Mouse (Mus musculus) kidney, postnatal 0 days (tissue): ENCODE results near the gene Nfyc. TPM values are rescaled to one million over a fixed set of nuclear protein-coding genes. Genes with fewer than 3 reads are reported as not detected.

ENCODE experiments used
- ATAC-seq: fragments of 200-750 bp; cut with Nextera tagmentation; replicated peaks from 2 replicates; pipeline ENCODE4 v1.8.0; 2017; ENCODE audit warnings: low read depth, moderate number of reproducible peaks, moderate TSS enrichment, moderate library complexity; ENCODE audit not compliant: low FRiP score
- DNase-seq: peaks from one replicate; pipeline ENCODE4 v3.0.0-alpha.2; 2016; ENCODE audit warnings: low spot score
- H3K27ac ChIP-seq: fragments of 300-500 bp; sonication (generic); 2 replicates; pipeline ENCODE4 v1.5.1; 2014; ENCODE audit warnings: mild to moderate bottlenecking
- H3K27me3 ChIP-seq: fragments of 300-500 bp; sonication (generic); 2 replicates; pipeline ENCODE4 v1.6.1; 2014; ENCODE audit warnings: low read length, mixed read lengths; ENCODE audit not compliant: insufficient read depth
- H3K36me3 ChIP-seq: fragments of 300-500 bp; sonication (generic); 2 replicates; pipeline ENCODE4 v1.6.1; 2014; ENCODE audit warnings: low read length, mixed read lengths; ENCODE audit not compliant: insufficient read depth
- H3K4me1 ChIP-seq: fragments of 300-500 bp; sonication (generic); replicated peaks from 2 replicates; pipeline ENCODE4 v1.6.1; 2014; ENCODE audit warnings: antibody characterized with exemption, low read length, mixed read lengths; ENCODE audit not compliant: insufficient read depth
- H3K4me2 ChIP-seq: fragments of 300-500 bp; sonication (generic); 2 replicates; pipeline ENCODE4 v1.6.1; 2014; ENCODE audit warnings: mild to moderate bottlenecking, low read length, moderate library complexity, mixed read lengths
- H3K4me3 ChIP-seq: fragments of 300-500 bp; sonication (generic); replicated peaks from 2 replicates; pipeline ENCODE4 v1.5.1; 2014; ENCODE audit warnings: low read depth, low read length
- H3K9ac ChIP-seq: fragments of 300-500 bp; sonication (generic); 2 replicates; pipeline ENCODE4 v1.6.1; 2014; ENCODE audit warnings: low read depth, low read length
- H3K9me3 ChIP-seq: fragments of 300-500 bp; sonication (generic); replicated peaks from 2 replicates; pipeline ENCODE4 v1.6.1; 2016; ENCODE audit warnings: low read length, inconsistent platforms, mixed read lengths
- CTCF ChIP-seq: IDR thresholded peaks from 2 replicates; pipeline ENCODE4 v1.5.1; 2016; ENCODE audit warnings: antibody characterized with exemption, low read depth, mild to moderate bottlenecking, moderate library complexity
- WGBS: fragments of 180-500 bp; shearing (Covaris S2); extraction: QIAGEN DNeasy Blood & Tissue Kit; methylation state at CpG from one replicate; pipeline ENCODE4 v1.1.7; 2014; 5-methylcytosine and 5-hydroxymethylcytosine counted together
- polyA plus RNA-seq: library from polyadenylated mRNA; unstranded; fragments of >200 nt; fragmentation: Nextera tagmentation; extraction: Ambion mirVana; gene quantifications from 2 replicates; pipeline ENCODE4 v1.2.1, GENCODE M21; 2015

Nfyc gene
- polyA plus RNA-seq, 1 experiment from 2014 or later, result 108 TPM

DNA sequence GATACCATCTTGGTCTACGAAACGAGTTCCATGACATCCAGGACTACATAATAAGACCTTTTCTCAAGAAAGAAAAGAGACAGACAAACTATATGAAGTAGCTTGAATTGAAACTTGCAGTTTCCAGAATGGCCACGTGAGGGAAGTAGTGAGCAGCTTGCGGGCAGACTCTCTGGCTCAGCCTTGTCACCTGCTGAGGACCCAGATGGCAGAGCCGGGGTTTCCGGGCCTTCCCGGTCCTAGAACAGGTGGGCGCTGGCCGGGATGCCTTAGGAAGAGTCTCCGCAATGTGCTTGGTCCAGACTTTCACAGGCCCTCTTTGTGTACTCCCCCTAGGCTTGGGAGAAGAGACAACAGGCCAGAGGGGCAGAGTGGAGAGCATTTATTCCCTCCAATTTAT lies 19.6 kb upstream of the Nfyc start:
- Histone ChIP-seq H3K27me3 (no peaks in the 10 kb centered on the region), H3K27ac (no peak overlapping the region), H3K4me3 (no peak overlapping the region), H3K9ac (no peak overlapping the region), H3K9me3 (no peaks in the 10 kb centered on the region), H3K4me1 (no peaks in the 10 kb centered on the region), H3K4me2 (no peak overlapping the region), H3K36me3 (no peaks in the 10 kb centered on the region)
- TF ChIP-seq CTCF, result peak; percentile 87
- WGBS, result 3% methylated on average over 10 of the region's 10 CpGs
- DNase-seq (peak; percentile 72), ATAC-seq (no peak)

DNA sequence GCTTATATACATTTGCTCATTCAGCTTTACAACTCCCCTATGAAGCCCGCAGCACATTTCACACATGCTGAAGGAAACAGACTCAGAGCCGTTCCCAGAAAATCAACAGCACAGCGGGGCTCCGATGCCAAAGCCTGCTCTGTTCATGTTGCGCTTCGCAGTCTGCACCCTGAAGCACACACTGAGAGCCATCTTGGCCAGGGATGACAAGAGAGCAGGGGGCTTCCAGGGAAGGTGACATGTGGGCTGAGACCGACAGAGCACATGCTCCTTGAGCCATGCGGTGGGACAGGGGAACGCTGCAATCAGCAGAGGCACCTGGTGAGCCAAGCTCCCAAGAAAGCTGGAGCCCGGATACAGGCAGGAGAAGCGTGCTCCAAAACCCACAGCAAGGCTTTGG lies 18.1 kb upstream of the Nfyc start:
- H3K9me3 ChIP-seq, result no peaks in the 10 kb centered on the region
- 70% methylated on average over 11 of the region's 11 CpGs for WGBS
- no peaks in the 10 kb centered on the region for H3K4me1 ChIP-seq
- TF ChIP-seq CTCF, result no peak
- H3K4me2 ChIP-seq, result no peak overlapping the region
- H3K9ac ChIP-seq, result no peak overlapping the region
- H3K4me3 ChIP-seq, result no peak overlapping the region
- ATAC-seq (no peak), DNase-seq (no peak)
- no peak overlapping the region for H3K27ac ChIP-seq
- no peaks in the 10 kb centered on the region for H3K36me3 ChIP-seq
- no peaks in the 10 kb centered on the region for H3K27me3 ChIP-seq

DNA sequence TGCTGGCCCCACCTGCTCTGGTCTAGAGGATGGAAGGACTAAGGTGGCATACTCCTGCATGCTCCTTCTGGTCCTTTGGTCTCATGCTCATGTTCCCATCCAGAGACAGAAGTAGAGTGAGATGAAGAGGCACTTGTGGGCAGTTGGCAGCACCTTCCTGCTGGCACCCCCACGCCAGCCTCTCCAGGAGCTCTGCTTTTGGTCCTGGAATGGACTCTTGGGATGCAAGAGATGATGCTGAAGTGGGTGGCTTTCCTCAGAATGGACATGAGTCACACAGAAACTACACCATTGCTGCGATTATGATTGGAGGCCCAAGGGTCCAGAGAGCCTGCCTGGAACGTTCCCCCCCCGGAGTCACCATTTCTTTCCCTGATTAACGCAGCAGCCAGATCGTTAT lies 17.5 kb upstream of the Nfyc start:
- 84% methylated on average over 6 of the region's 6 CpGs for WGBS
- ATAC-seq (no peak), DNase-seq (no peak)
- no peak overlapping the region for H3K4me2 ChIP-seq
- H3K4me1 ChIP-seq, result no peaks in the 10 kb centered on the region
- no peak overlapping the region for H3K27ac ChIP-seq
- TF ChIP-seq CTCF, result no peak
- H3K27me3 ChIP-seq, result no peaks in the 10 kb centered on the region
- H3K9me3 ChIP-seq, result no peaks in the 10 kb centered on the region
- H3K4me3 ChIP-seq, result no peak overlapping the region
- H3K36me3 ChIP-seq, result no peaks in the 10 kb centered on the region
- H3K9ac ChIP-seq, result no peak overlapping the region

DNA sequence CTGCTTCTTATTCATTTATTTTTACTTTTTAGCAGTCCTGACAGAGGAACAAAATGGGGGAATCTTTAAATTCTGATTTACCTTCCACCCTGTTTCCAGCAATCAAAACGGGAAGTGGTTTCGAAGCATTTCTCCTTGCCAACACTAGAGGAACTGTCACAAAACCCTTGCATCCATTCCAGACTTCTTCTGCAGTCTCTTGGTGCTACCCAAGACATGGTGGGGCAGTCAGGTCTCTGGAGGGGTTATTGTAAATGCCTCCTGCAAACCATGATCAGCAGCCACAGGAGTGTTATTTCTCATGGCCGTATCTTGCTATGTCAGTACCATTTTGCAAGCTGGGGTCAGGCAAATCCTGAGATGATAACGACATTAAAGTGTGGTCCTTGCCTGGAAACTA lies 13.7 kb upstream of the Nfyc start:
- Histone ChIP-seq H3K9ac (no peak overlapping the region), H3K4me3 (no peak overlapping the region), H3K36me3 (no peaks in the 10 kb centered on the region), H3K4me2 (no peak overlapping the region), H3K9me3 (no peaks in the 10 kb centered on the region), H3K27me3 (no peaks in the 10 kb centered on the region), H3K27ac (no peak overlapping the region), H3K4me1 (no peaks in the 10 kb centered on the region)
- ATAC-seq (no peak), DNase-seq (no peak)
- 67% methylated on average over 4 of the region's 4 CpGs for WGBS
- TF ChIP-seq CTCF, result no peak

DNA sequence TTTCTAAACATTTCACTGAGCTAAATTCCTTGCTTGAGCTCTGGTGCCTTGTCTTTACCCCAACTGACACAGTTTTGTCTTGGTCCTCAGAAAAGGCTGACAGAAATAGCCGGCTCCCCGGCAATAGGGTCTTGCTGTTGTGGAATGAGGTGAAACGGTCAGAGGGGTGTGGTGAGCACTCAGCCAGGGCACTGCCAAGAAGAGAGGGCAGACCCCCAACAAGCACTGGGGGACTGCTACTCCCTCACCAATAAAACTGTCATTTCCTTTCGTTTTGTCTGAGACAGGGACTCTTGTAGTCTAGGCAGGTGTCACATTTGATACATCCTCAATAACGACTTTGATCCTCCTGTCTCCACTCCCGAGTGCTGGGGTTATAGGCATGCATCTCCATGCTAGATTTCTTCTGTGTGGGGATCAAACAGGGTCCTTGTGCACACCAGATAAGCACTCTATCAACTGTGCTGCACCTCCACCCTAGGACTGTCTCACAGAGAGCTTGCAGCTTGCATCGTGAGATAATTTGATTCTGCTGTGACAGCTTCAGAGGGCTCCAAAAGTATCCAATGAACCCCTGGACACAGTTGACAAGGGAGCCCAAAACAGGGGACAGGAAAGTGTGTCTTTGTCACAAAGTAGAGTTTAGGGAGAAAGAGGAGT lies 13.2 kb upstream of the Nfyc start:
- Histone ChIP-seq H3K4me1 (no peaks in the 10 kb centered on the region), H3K4me3 (no peak overlapping the region), H3K27me3 (no peaks in the 10 kb centered on the region), H3K9ac (no peak overlapping the region), H3K36me3 (no peaks in the 10 kb centered on the region), H3K4me2 (no peak overlapping the region), H3K9me3 (no peaks in the 10 kb centered on the region), H3K27ac (no peak overlapping the region)
- no peak for TF ChIP-seq CTCF
- no peak for ATAC-seq
- DNase-seq, result no peak
- 10% methylated on average over 7 of the region's 7 CpGs for WGBS

DNA sequence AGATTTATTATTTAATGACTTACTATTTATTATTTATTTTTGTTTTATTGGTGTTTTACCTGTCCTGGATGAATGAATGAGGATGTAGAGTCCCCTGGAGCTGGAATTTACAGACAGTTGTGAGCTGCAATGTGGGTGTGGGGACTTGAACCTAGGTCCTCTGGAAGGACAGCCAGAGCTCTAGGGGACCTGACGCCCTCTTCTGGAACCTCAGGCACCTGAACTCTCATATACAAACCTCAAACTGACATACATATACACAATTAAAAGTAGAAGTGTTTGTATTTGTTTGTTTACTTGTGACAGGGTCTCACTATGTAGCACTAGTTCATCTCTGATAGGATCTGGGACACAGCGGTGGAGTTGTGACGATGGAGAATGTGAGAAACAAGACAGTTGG lies 10.0 kb upstream of the Nfyc start:
- H3K4me2 ChIP-seq, result no peak overlapping the region
- no peak overlapping the region for H3K27ac ChIP-seq
- no peaks in the 10 kb centered on the region for H3K36me3 ChIP-seq
- no peaks in the 10 kb centered on the region for H3K9me3 ChIP-seq
- ATAC-seq, result no peak
- no peaks in the 10 kb centered on the region for H3K27me3 ChIP-seq
- no peaks in the 10 kb centered on the region for H3K4me1 ChIP-seq
- no peak overlapping the region for H3K9ac ChIP-seq
- DNase-seq, result no peak
- no peak overlapping the region for H3K4me3 ChIP-seq
- 84% methylated on average over 3 of the region's 3 CpGs for WGBS
- no peak for TF ChIP-seq CTCF

DNA sequence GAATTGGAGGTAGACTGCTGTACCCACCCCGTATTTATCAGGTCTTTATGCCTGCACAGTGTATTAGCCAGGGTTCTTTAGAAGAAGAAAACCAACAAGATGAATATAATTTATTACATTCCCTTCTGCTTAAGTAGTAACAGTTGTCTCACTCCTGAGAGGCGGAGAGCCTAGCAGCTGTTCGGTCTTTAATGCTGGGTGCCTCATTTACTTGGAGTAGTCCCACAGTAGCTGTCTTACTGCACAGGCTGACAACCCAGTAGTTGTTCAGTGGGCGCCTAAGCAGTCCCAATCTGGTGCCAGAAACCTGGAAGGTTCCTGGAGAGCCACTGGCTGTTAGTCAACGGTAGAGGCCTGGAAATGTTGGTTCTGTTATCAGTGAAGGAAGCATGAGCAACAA lies 605 bp downstream of the Nfyc start:
- ATAC-seq (no peak), DNase-seq (no peak)
- no peak overlapping the region for H3K4me3 ChIP-seq
- 69% methylated on average over 5 of the region's 5 CpGs for WGBS
- no peak for TF ChIP-seq CTCF
- H3K4me1 ChIP-seq, result no peaks in the 10 kb centered on the region
- H3K27ac ChIP-seq, result no peak overlapping the region
- H3K36me3 ChIP-seq, result no peaks in the 10 kb centered on the region
- no peak overlapping the region for H3K9ac ChIP-seq
- no peak overlapping the region for H3K4me2 ChIP-seq
- no peaks in the 10 kb centered on the region for H3K27me3 ChIP-seq
- H3K9me3 ChIP-seq, result no peaks in the 10 kb centered on the region
